Mouse (Mus musculus): ENCODE data around the gene C2cd3. TPM values are rescaled to one million over a fixed set of nuclear protein-coding genes. Genes with fewer than 3 reads are reported as not detected.

C2cd3 gene
- polyA plus RNA-seq, 1 experiment from 2014 or later, result 42.3 TPM

- WGBS, result 74% methylated on average over 2 of the region's 2 CpGs
- ATAC-seq (ENCODE audit: insufficient read depth, low FRiP score, low TSS enrichment) (no peak), DNase-seq (ENCODE audit: low spot score) (no peak)
- Histone ChIP-seq H3K27me3 (ENCODE audit: control insufficient read depth, insufficient read depth, low read length) (no peaks in the 10 kb centered on the region), H3K9ac (ENCODE audit: low read length) (no peak overlapping the region), H3K4me3 (ENCODE audit: low read depth, low read length) (no peak overlapping the region), H3K27ac (ENCODE audit: low read depth, low read length) (no peak overlapping the region), H3K9me3 (ENCODE audit: control insufficient read depth, low read length) (no peaks in the 10 kb centered on the region), H3K36me3 (ENCODE audit: control insufficient read depth, insufficient read depth, low read length) (peaks cover 2% of the 10 kb centered on the region; the same call in 1 of the 2 replicates), H3K4me1 (ENCODE audit: control insufficient read depth, insufficient read depth, low read length) (no peaks in the 10 kb centered on the region), H3K4me2 (ENCODE audit: low read depth) (no peak overlapping the region)
Observed at GRCm38 (mm10) chr7:100501844-100502373, 129.9 kb downstream of the C2cd3 start.

DNA sequence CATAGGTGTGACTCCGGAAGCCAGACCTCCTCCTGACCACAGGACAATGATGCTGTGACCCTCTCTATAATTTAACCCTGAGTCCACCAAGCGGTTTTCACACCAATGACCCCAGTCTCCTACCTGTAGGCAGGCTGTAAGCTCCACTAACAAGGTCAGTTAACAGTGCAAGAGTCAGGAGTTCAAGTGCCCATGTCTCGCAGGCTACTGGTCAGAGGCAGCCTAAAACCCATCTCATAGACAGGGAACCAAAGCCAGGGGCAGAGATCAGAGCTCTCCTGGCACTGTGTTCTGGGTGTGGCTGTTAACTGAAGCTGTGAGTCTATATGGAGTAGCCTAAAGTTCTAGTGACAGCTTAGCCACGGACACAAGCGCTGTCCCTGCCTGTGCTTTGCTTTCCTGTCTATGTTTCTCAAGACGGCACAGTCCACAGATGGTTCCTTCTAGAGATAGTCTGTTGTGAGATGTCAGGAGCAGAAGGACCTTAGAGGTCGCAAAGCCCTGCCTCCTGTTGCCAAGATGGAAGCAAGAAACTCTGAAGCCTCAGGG, 130.4 kb downstream of the C2cd3 start:
- H3K4me3 ChIP-seq (ENCODE audit: low read depth, low read length), result no peak overlapping the region
- no peak for ATAC-seq (ENCODE audit: insufficient read depth, low FRiP score, low TSS enrichment)

DNA sequence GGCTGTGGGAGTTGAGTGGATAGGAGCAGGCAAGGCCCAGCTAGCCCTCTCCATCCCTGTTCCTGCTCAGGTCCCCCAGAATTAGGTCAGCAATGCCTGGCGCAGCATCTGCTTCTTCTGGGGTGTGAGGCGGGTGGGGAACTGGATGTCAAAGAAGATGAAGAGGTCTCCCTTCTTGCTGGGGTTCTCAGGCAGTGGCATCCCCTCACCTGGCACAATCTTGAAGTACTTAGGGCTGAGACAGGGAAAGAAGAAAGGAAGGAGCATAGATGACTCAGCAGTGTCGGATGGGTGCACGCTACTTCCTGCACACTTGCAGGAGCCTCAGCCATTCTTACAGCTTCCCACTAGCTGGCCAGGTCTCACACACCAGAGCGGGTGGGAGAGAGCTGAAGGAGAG, 131.0 kb downstream of the C2cd3 start:
- no peaks in the 10 kb centered on the region for H3K27me3 ChIP-seq (ENCODE audit: control insufficient read depth, insufficient read depth, low read length)
- WGBS, result 93% methylated on average over 5 of the region's 5 CpGs
- no peak overlapping the region for H3K4me3 ChIP-seq (ENCODE audit: low read depth, low read length)
- no peak overlapping the region for H3K4me2 ChIP-seq (ENCODE audit: low read depth)
- no peaks in the 10 kb centered on the region for H3K4me1 ChIP-seq (ENCODE audit: control insufficient read depth, insufficient read depth, low read length)
- H3K36me3 ChIP-seq (ENCODE audit: control insufficient read depth, insufficient read depth, low read length), result peaks cover 2% of the 10 kb centered on the region; the same call in 1 of the 2 replicates
- H3K9me3 ChIP-seq (ENCODE audit: control insufficient read depth, low read length), result no peaks in the 10 kb centered on the region
- ATAC-seq (ENCODE audit: insufficient read depth, low FRiP score, low TSS enrichment) (no peak), DNase-seq (ENCODE audit: low spot score) (no peak)
- no peak overlapping the region for H3K27ac ChIP-seq (ENCODE audit: low read depth, low read length)
- no peak overlapping the region for H3K9ac ChIP-seq (ENCODE audit: low read length)

More for the DNA sequence above, 130.4 kb downstream of the C2cd3 start:
- Histone ChIP-seq H3K9me3 (ENCODE audit: control insufficient read depth, low read length) (no peaks in the 10 kb centered on the region), H3K9ac (ENCODE audit: low read length) (no peak overlapping the region), H3K27ac (ENCODE audit: low read depth, low read length) (no peak overlapping the region), H3K4me1 (ENCODE audit: control insufficient read depth, insufficient read depth, low read length) (no peaks in the 10 kb centered on the region), H3K27me3 (ENCODE audit: control insufficient read depth, insufficient read depth, low read length) (no peaks in the 10 kb centered on the region), H3K4me2 (ENCODE audit: low read depth) (no peak overlapping the region), H3K36me3 (ENCODE audit: control insufficient read depth, insufficient read depth, low read length) (peaks cover 2% of the 10 kb centered on the region; the same call in 1 of the 2 replicates)
- 82% methylated on average over 7 of the region's 7 CpGs for WGBS
- DNase-seq (ENCODE audit: low spot score), result no peak

DNA sequence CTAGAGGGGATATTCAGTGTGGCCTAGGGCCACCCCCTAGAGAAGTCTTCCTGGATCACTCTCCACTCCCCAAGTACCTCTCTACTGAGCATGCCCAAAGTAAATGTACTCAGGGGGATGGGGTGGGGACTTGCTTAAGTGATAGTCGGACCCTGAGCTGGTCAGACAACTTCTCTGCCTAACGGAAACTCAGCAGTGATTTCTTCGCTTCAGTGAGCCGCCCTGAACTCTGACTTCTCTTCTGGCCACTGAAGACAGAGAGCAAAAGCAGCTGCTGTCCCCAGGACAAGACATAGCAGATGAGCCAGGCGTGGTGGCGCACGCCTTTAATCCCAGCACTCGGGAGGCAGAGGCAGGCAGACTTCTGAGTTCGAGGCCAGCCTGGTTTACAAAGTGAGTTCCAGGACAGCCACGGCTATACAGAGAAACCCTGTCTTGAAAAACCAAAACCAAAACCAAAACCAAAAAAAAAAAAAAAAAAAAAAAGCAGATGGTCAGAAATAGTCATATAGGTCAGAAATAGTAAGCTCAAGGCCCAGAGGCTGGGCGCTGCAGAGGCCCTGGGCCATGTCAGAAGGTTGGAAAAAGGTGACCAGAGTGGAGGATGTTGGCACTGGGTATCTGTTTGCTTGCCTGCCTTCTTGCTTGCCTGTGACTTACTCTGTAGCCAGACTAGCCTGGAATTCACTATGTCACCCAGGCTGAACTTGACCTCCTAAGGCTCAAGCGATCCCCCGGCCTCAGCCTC, 132.9 kb downstream of the C2cd3 start:
- 89% methylated on average over 13 of the region's 13 CpGs for WGBS
- no peaks in the 10 kb centered on the region for H3K4me1 ChIP-seq (ENCODE audit: control insufficient read depth, insufficient read depth, low read length)
- no peak for ATAC-seq (ENCODE audit: insufficient read depth, low FRiP score, low TSS enrichment)

GRCm38 (mm10) chr7:100506494-100506893, 134.5 kb downstream of the C2cd3 start:
- Histone ChIP-seq H3K9ac (ENCODE audit: low read length) (no peak overlapping the region), H3K9me3 (ENCODE audit: control insufficient read depth, low read length) (no peaks in the 10 kb centered on the region), H3K36me3 (ENCODE audit: control insufficient read depth, insufficient read depth, low read length) (no peaks in the 10 kb centered on the region), H3K4me3 (ENCODE audit: low read depth, low read length) (no peak overlapping the region), H3K4me2 (ENCODE audit: low read depth) (no peak overlapping the region), H3K4me1 (ENCODE audit: control insufficient read depth, insufficient read depth, low read length) (no peaks in the 10 kb centered on the region), H3K27me3 (ENCODE audit: control insufficient read depth, insufficient read depth, low read length) (no peaks in the 10 kb centered on the region), H3K27ac (ENCODE audit: low read depth, low read length) (no peak overlapping the region)
- DNase-seq (ENCODE audit: low spot score), result no peak
- ATAC-seq (ENCODE audit: insufficient read depth, low FRiP score, low TSS enrichment), result no peak
- 82% methylated on average over 4 of the region's 4 CpGs for WGBS

More for the DNA sequence above, 132.9 kb downstream of the C2cd3 start:
- no peak for DNase-seq (ENCODE audit: low spot score)
- Histone ChIP-seq H3K27me3 (ENCODE audit: control insufficient read depth, insufficient read depth, low read length) (no peaks in the 10 kb centered on the region), H3K9ac (ENCODE audit: low read length) (no peak overlapping the region), H3K9me3 (ENCODE audit: control insufficient read depth, low read length) (no peaks in the 10 kb centered on the region), H3K27ac (ENCODE audit: low read depth, low read length) (no peak overlapping the region), H3K4me2 (ENCODE audit: low read depth) (no peak overlapping the region), H3K4me3 (ENCODE audit: low read depth, low read length) (no peak overlapping the region), H3K36me3 (ENCODE audit: control insufficient read depth, insufficient read depth, low read length) (no peaks in the 10 kb centered on the region; the same call in 1 of the 2 replicates)

DNA sequence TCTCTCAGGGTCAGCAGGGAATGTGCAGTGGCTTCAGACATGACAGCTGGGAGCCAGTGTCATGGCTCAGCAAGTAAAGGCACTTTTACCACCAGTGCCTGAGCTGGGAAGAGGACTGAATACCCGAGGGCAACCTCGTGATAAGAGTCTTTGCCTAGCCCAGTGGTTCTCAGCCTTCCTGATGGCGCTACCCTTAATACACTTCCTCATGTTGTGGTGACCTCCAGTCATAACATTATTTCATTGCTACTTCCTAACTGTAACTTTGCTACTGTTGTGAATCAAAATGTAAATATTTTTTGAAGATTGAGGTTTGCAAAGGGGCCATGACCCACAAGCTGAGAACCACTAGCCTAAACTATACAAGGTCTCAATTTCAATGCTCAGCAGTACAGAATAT, 136.6 kb downstream of the C2cd3 start:
- no peaks in the 10 kb centered on the region for H3K27me3 ChIP-seq (ENCODE audit: control insufficient read depth, insufficient read depth, low read length)
- ATAC-seq (ENCODE audit: insufficient read depth, low FRiP score, low TSS enrichment) (no peak), DNase-seq (ENCODE audit: low spot score) (no peak)
- H3K4me2 ChIP-seq (ENCODE audit: low read depth), result no peak overlapping the region
- 48% methylated on average over 3 of the region's 3 CpGs for WGBS
- no peak overlapping the region for H3K27ac ChIP-seq (ENCODE audit: low read depth, low read length)
- H3K9ac ChIP-seq (ENCODE audit: low read length), result no peak overlapping the region
- no peaks in the 10 kb centered on the region for H3K36me3 ChIP-seq (ENCODE audit: control insufficient read depth, insufficient read depth, low read length)
- no peaks in the 10 kb centered on the region for H3K4me1 ChIP-seq (ENCODE audit: control insufficient read depth, insufficient read depth, low read length)
- no peaks in the 10 kb centered on the region for H3K9me3 ChIP-seq (ENCODE audit: control insufficient read depth, low read length)
- H3K4me3 ChIP-seq (ENCODE audit: low read depth, low read length), result no peak overlapping the region

GRCm38 (mm10) chr7:100511602-100512001, 139.6 kb downstream of the C2cd3 start:
- Histone ChIP-seq H3K27ac (ENCODE audit: low read depth, low read length) (no peak overlapping the region), H3K4me2 (ENCODE audit: low read depth) (no peak overlapping the region), H3K9ac (ENCODE audit: low read length) (no peak overlapping the region), H3K4me3 (ENCODE audit: low read depth, low read length) (no peak overlapping the region), H3K4me1 (ENCODE audit: control insufficient read depth, insufficient read depth, low read length) (no peaks in the 10 kb centered on the region), H3K9me3 (ENCODE audit: control insufficient read depth, low read length) (no peaks in the 10 kb centered on the region), H3K36me3 (ENCODE audit: control insufficient read depth, insufficient read depth, low read length) (no peaks in the 10 kb centered on the region), H3K27me3 (ENCODE audit: control insufficient read depth, insufficient read depth, low read length) (no peaks in the 10 kb centered on the region)
- 84% methylated on average over 8 of the region's 8 CpGs for WGBS
- ATAC-seq (ENCODE audit: insufficient read depth, low FRiP score, low TSS enrichment), result no peak
- no peak for DNase-seq (ENCODE audit: low spot score)

DNA sequence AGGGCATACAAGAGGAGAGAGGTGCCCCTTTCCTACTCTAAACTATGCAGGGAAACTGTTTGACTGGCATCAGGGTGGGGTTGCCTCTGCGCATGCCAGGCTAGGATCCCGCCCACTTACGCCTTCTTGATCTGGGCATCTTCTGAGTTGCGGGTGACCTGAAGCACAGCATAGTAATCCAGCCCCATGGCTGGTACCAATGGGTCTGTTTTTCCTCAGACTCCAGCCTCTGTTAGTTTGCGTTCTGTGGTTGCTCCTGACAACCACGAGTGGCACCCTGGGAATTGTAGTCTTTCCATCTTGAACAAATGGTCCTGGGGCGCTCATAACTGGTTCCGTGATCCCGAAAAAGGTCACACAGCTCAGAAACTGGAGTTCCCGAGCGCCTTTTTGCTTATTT, 142.5 kb downstream of the C2cd3 start, which contains the start of gene Dnajb13:
Dnajb13 (minus strand) TSS at position 388 of the 400 bp plus-strand sequence.
- H3K4me2 ChIP-seq (ENCODE audit: low read depth), result no peak within 1 kb of the TSS
- no peaks in the 10 kb centered on the region for H3K9me3 ChIP-seq (ENCODE audit: control insufficient read depth, low read length)
- WGBS, result 48% methylated on average over 11 of the region's 11 CpGs
- H3K36me3 ChIP-seq (ENCODE audit: control insufficient read depth, insufficient read depth, low read length), result no peaks in the 10 kb centered on the region
- no peak within 1 kb of the TSS for H3K27ac ChIP-seq (ENCODE audit: low read depth, low read length)
- ATAC-seq (ENCODE audit: insufficient read depth, low FRiP score, low TSS enrichment) (no peak), DNase-seq (ENCODE audit: low spot score) (no peak)
- no peaks in the 10 kb centered on the region for H3K4me1 ChIP-seq (ENCODE audit: control insufficient read depth, insufficient read depth, low read length)
- no peak within 1 kb of the TSS for H3K9ac ChIP-seq (ENCODE audit: low read length)
- H3K4me3 ChIP-seq (ENCODE audit: low read depth, low read length), result no peak within 1 kb of the TSS
- H3K27me3 ChIP-seq (ENCODE audit: control insufficient read depth, insufficient read depth, low read length), result no peaks in the 10 kb centered on the region
